Mouse (Mus musculus): Measurements from ENCODE around the gene Cxadr. TPM values are rescaled to one million over a fixed set of nuclear protein-coding genes. Genes with fewer than 3 reads are reported as not detected.

Cxadr gene
- total RNA-seq (2014; fragmentation: Nextera tagmentation) (not detected in 2 replicates), total RNA-seq (2017) (0.06 and 0.22 TPM in 2 replicates), polyA plus RNA-seq (2012) (not detected in 2 replicates)

DNA sequence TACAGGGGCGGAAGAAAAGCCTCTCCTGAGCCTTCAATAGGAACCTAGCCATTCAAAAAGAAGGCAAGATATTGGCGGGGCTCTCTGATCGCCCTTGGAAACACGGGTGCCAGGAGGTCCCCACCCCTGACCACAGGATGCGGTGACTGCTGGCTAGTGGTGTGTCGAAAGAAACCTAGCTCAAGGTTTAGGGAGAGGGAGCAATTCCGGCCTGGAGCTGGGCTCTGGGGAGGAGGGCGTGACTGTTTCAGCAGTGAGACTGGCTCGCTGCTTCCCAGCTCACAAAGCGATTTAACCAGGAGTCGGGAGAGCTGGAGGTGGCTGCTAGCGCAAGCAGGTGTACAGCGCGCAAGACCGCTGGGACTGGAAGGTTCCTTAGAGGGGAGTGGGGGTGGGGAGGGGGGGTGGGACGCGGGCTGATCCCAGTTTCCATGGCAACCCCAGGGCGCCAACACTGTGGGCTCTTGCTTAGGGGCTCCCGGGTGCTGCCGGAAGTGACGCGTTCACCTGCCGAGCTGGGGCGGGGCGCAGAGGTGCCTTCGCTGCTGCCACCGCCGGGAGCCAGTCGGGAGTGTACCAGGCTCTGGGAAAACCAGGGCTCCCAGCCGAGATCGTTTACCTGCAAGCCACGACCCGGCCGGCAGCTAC lies at the start of gene Cxadr:
TSS of gene Cxadr (plus strand) at position 307 of the 648 bp plus-strand sequence.
- Histone ChIP-seq H3K36me3 (replicated peaks) (no peaks in the 10 kb centered on the region), H3K9me3 (replicated peaks) (peaks cover 47% of the 10 kb centered on the region), H3K27me3 (ENCODE audit: insufficient read depth, low read length) (no peaks in the 10 kb centered on the region)

GRCm38 (mm10) chr16:78258989-78259388 lies 42.3 kb upstream of the Cxadr start:
- Histone ChIP-seq H3K27me3 (ENCODE audit: insufficient read depth, low read length) (no peaks in the 10 kb centered on the region), H3K9me3 (replicated peaks) (peaks cover 30% of the 10 kb centered on the region), H3K4me3 (ENCODE audit: low read depth, low read length) (no peak overlapping the region), H3K36me3 (replicated peaks) (no peaks in the 10 kb centered on the region), H3K4me1 (ENCODE audit: insufficient read depth, low read depth, low read length) (no peaks in the 10 kb centered on the region)
- no peak for ATAC-seq (ENCODE audit: extremely low read depth, insufficient number of reproducible peaks, low FRiP score, poor library complexity, severe bottlenecking)
- TF ChIP-seq GATA1 (IDR thresholded peaks at IDR 0.05; ENCODE audit: borderline replicate concordance, low read length) (no peak), GATA2 (IDR thresholded peaks at IDR 0.05; ENCODE audit: borderline replicate concordance, low read depth, low read length) (no peak), CTCF (IDR thresholded peaks at IDR 0.05; ENCODE audit: low read depth, low read length) (no peak), TAL1 (conservative IDR thresholded peaks at IDR 0.05; ENCODE audit: low read depth, low read length) (no peak), POLR2AphosphoS5 (IDR thresholded peaks at IDR 0.05; ENCODE audit: insufficient replicate concordance, low read depth, low read length) (no peak)
- no peak for DNase-seq (ENCODE audit: low spot score)

More for the DNA sequence above, at the start of gene Cxadr:
- TF ChIP-seq POLR2AphosphoS5 (IDR thresholded peaks at IDR 0.05; ENCODE audit: insufficient replicate concordance, low read depth, low read length) (no peak), CTCF (IDR thresholded peaks at IDR 0.05; ENCODE audit: low read depth, low read length) (no peak), GATA1 (IDR thresholded peaks at IDR 0.05; ENCODE audit: borderline replicate concordance, low read length) (no peak), TAL1 (conservative IDR thresholded peaks at IDR 0.05; ENCODE audit: low read depth, low read length) (no peak), GATA2 (IDR thresholded peaks at IDR 0.05; ENCODE audit: borderline replicate concordance, low read depth, low read length) (no peak)
- no peak for ATAC-seq (ENCODE audit: extremely low read depth, insufficient number of reproducible peaks, low FRiP score, poor library complexity, severe bottlenecking)
- DNase-seq (ENCODE audit: low spot score), result no peak
- no peaks in the 10 kb centered on the region for H3K4me1 ChIP-seq (ENCODE audit: insufficient read depth, low read depth, low read length)
- peak within 1 kb of the TSS; percentile 9; the same call in 1 of the 2 replicates for H3K4me3 ChIP-seq (ENCODE audit: low read depth, low read length)

- Histone ChIP-seq H3K36me3 (replicated peaks) (no peaks in the 10 kb centered on the region), H3K4me1 (ENCODE audit: insufficient read depth, low read depth, low read length) (no peaks in the 10 kb centered on the region), H3K9me3 (replicated peaks) (peaks cover 33% of the 10 kb centered on the region), H3K4me3 (ENCODE audit: low read depth, low read length) (no peak overlapping the region), H3K27me3 (ENCODE audit: insufficient read depth, low read length) (no peaks in the 10 kb centered on the region)
- ATAC-seq (ENCODE audit: extremely low read depth, insufficient number of reproducible peaks, low FRiP score, poor library complexity, severe bottlenecking) (no peak), DNase-seq (ENCODE audit: low spot score) (no peak)
- TF ChIP-seq CTCF (IDR thresholded peaks at IDR 0.05; ENCODE audit: low read depth, low read length) (no peak), POLR2AphosphoS5 (IDR thresholded peaks at IDR 0.05; ENCODE audit: insufficient replicate concordance, low read depth, low read length) (no peak), GATA1 (IDR thresholded peaks at IDR 0.05; ENCODE audit: borderline replicate concordance, low read length) (no peak), TAL1 (conservative IDR thresholded peaks at IDR 0.05; ENCODE audit: low read depth, low read length) (no peak), GATA2 (IDR thresholded peaks at IDR 0.05; ENCODE audit: borderline replicate concordance, low read depth, low read length) (no peak)
These were observed 41.0 kb upstream of the Cxadr start for GRCm38 (mm10) chr16:78260070-78260879.

- TF ChIP-seq TAL1 (conservative IDR thresholded peaks at IDR 0.05; ENCODE audit: low read depth, low read length) (no peak), GATA2 (IDR thresholded peaks at IDR 0.05; ENCODE audit: borderline replicate concordance, low read depth, low read length) (no peak), POLR2AphosphoS5 (IDR thresholded peaks at IDR 0.05; ENCODE audit: insufficient replicate concordance, low read depth, low read length) (no peak), CTCF (IDR thresholded peaks at IDR 0.05; ENCODE audit: low read depth, low read length) (no peak), GATA1 (IDR thresholded peaks at IDR 0.05; ENCODE audit: borderline replicate concordance, low read length) (no peak)
- no peak overlapping the region for H3K4me3 ChIP-seq (ENCODE audit: low read depth, low read length)
- H3K4me1 ChIP-seq (ENCODE audit: insufficient read depth, low read depth, low read length), result no peaks in the 10 kb centered on the region
- no peak for ATAC-seq (ENCODE audit: extremely low read depth, insufficient number of reproducible peaks, low FRiP score, poor library complexity, severe bottlenecking)
- no peak for DNase-seq (ENCODE audit: low spot score)
- H3K27me3 ChIP-seq (ENCODE audit: insufficient read depth, low read length), result no peaks in the 10 kb centered on the region
- H3K36me3 ChIP-seq (replicated peaks), result no peaks in the 10 kb centered on the region
- H3K9me3 ChIP-seq (replicated peaks), result peaks cover 27% of the 10 kb centered on the region
These were observed 39.8 kb upstream of the Cxadr start for GRCm38 (mm10) chr16:78261520-78261919.

GRCm38 (mm10) chr16:78264442-78265150 lies 36.7 kb upstream of the Cxadr start:
- no peak overlapping the region for H3K4me3 ChIP-seq (ENCODE audit: low read depth, low read length)
- no peak for ATAC-seq (ENCODE audit: extremely low read depth, insufficient number of reproducible peaks, low FRiP score, poor library complexity, severe bottlenecking)
- no peak for DNase-seq (ENCODE audit: low spot score)
- H3K27me3 ChIP-seq (ENCODE audit: insufficient read depth, low read length), result no peaks in the 10 kb centered on the region
- H3K9me3 ChIP-seq (replicated peaks), result peaks cover 14% of the 10 kb centered on the region
- H3K4me1 ChIP-seq (ENCODE audit: insufficient read depth, low read depth, low read length), result no peaks in the 10 kb centered on the region
- TF ChIP-seq CTCF (IDR thresholded peaks at IDR 0.05; ENCODE audit: low read depth, low read length) (no peak), GATA1 (IDR thresholded peaks at IDR 0.05; ENCODE audit: borderline replicate concordance, low read length) (no peak)
- no peaks in the 10 kb centered on the region for H3K36me3 ChIP-seq (replicated peaks)

DNA sequence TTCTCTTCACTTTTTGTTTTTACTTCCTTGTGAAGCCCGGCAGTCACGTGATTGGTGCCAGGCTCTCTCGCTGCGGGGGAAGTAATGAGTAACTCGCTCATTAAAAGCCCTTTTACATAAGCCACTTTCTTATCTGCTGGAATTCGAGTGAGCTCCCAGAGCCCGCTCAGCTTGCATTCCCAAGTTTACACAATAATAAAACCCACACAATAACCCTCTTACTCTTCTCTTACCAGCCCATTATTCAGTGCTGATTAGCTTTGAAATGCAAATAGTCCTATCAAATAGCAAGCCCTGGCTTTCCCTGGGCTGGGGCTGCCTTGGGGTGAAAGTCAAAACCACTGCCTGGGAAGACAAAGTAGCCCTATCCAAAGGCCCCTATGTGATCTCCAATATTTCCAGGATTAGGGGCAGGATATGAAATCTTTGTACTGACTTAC lies 36.1 kb upstream of the Cxadr start:
- peaks cover 12% of the 10 kb centered on the region for H3K9me3 ChIP-seq (replicated peaks)
- H3K27me3 ChIP-seq (ENCODE audit: insufficient read depth, low read length), result no peaks in the 10 kb centered on the region
- H3K4me3 ChIP-seq (ENCODE audit: low read depth, low read length), result no peak overlapping the region
- H3K36me3 ChIP-seq (replicated peaks), result no peaks in the 10 kb centered on the region
- DNase-seq (ENCODE audit: low spot score) (no peak), ATAC-seq (ENCODE audit: extremely low read depth, insufficient number of reproducible peaks, low FRiP score, poor library complexity, severe bottlenecking) (no peak)
- TF ChIP-seq POLR2AphosphoS5 (IDR thresholded peaks at IDR 0.05; ENCODE audit: insufficient replicate concordance, low read depth, low read length) (no peak), GATA1 (IDR thresholded peaks at IDR 0.05; ENCODE audit: borderline replicate concordance, low read length) (no peak), GATA2 (IDR thresholded peaks at IDR 0.05; ENCODE audit: borderline replicate concordance, low read depth, low read length) (no peak), TAL1 (conservative IDR thresholded peaks at IDR 0.05; ENCODE audit: low read depth, low read length) (no peak), CTCF (IDR thresholded peaks at IDR 0.05; ENCODE audit: low read depth, low read length) (no peak)
- no peaks in the 10 kb centered on the region for H3K4me1 ChIP-seq (ENCODE audit: insufficient read depth, low read depth, low read length)

Data from G1E (cell line).